Mouse (Mus musculus) heart, adult 18-20 months (tissue): ENCODE data around the gene Htr1f. TPM values are rescaled to one million over a fixed set of nuclear protein-coding genes. Genes with fewer than 3 reads are reported as not detected.

Source experiments
- DNase-seq, 2 experiments: peaks; one replicate each; pipeline ENCODE4 v3.0.0; 2021 to 2022; ENCODE audit warnings: mixed read lengths in 1 of 2
- total RNA-seq, 2 experiments: library from RNA; stranded (reverse); gene quantifications; 2 replicates each; pipeline ENCODE4 v1.2.3; 2021

Htr1f gene
- total RNA-seq, 2 experiments from 2014 or later: not detected

GRCm38 (mm10) chr16:64973533-64974305, 131.9 kb downstream of the Htr1f start:
- DNase-seq: no peak

DNA sequence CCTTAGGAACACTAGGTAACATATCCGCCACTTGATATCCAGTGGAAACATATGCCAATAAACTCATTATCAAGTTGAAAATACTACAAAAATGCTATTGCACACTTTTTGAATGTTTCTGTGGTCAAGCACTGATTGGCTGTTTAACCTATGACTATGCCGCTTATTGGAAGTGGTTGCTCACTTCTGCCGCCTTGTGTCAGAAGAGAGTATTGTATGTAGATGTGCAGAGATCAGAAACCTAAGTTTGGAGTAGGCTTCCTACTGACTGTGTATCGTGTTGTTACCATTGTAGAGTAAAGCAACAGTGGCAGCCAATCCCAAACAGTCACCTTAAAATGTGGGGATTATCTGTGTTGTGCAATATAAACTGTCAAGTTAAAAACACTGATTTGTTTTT, 144.0 kb downstream of the Htr1f start:
- DNase-seq: peak in 1 of 2 experiments; percentile 5

DNA sequence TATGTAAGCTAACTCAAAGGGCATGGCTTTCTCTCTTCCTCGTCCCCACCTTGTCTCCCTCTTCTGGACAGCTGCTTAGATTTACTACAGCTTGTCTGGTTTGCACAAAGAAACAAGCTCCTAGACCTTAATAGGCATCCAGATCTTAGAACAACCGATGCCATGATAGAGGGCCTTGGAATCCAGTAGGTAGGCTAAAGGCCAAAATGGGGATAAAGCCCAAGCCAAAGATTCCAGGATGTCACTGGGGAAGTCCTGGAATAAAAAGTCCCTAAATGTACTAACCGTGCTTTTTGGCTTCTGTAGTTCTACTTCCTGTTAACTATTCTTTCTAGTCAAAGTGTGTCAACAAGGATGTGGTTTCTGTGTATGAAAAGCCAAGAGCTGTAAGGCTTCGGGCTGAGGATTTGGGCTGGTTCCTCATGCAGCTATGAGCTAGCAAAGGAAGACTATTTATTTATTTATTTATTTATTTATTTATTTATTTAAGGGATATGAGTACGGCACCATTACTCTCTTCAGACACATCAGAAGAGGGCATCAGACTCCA, 163.9 kb downstream of the Htr1f start:
- DNase-seq: peak in 1 of 2 experiments; percentile 4

GRCm38 (mm10) chr16:64934793-64935192, 170.9 kb downstream of the Htr1f start:
- DNase-seq: no peak

GRCm38 (mm10) chr16:64934011-64934410, 171.6 kb downstream of the Htr1f start:
- DNase-seq: no peak

DNA sequence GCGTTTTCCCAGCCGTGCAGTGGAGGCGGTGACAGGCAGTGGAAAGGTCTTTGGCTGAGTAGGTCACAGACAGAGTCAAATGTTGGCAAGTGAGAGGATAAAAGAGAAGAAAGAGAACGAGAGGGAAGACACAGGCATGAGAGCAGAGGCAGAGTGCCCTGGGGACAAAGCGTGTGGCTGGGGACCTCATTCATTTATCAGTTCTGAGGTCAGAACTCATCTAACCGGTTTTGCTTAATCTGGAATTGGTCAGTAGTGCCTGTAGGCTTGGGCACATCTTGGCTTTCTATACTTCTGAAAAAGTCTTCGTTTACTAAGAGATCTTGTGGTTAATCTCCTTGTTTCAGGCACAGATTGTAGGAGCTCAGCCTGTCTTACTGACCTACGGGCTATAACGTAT, 182.2 kb downstream of the Htr1f start:
- no peak for DNase-seq

- DNase-seq: no peak
Observed at GRCm38 (mm10) chr16:64908747-64909146, 196.9 kb downstream of the Htr1f start.

- DNase-seq: peak; percentile 4 to 12
Observed at GRCm38 (mm10) chr16:64907112-64907511, 198.5 kb downstream of the Htr1f start.

GRCm38 (mm10) chr16:64903328-64903727, 202.3 kb downstream of the Htr1f start:
- no peak for DNase-seq

- peak; percentile 7 to 23 for DNase-seq
Observed at GRCm38 (mm10) chr16:64899084-64899483, 206.6 kb downstream of the Htr1f start.

DNA sequence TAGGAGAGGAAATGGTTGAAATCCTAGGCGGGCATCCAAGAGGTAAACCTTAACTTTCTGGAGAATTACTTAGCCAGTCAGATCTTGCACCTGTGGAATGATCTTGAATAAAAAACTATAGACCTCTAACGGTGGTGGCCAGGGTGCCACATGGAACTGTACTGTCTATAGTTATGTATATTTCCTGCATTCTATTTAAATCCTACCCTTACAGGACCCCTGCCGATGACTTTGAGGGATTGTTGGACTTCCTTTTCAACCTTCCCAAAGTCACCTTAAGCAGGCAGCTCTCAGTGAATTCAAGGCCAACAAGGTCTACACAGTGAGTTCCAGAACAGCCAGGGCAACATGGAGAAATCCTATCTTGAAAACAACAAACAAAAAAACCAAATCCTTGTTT, 216.2 kb downstream of the Htr1f start:
- no peak for DNase-seq

DNA sequence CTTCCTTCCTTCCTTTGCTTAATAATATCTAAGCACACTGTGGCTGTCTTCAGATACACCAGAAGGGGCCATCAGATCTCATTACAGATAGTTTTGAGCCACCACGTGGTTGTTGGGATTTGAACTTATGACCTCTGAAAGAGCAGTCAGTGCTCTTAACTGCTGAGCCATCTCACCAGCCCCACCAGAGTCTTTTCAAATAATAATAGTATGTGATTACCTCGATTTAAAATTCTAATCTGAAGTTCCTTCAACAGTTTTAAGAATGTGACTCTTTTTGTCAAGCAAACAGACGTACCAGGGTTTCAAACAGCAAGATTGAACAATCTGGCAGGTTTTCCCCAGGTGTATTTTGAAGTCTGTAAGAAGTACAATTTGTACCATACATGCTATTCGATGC, 220.1 kb downstream of the Htr1f start:
- no peak for DNase-seq

DNA sequence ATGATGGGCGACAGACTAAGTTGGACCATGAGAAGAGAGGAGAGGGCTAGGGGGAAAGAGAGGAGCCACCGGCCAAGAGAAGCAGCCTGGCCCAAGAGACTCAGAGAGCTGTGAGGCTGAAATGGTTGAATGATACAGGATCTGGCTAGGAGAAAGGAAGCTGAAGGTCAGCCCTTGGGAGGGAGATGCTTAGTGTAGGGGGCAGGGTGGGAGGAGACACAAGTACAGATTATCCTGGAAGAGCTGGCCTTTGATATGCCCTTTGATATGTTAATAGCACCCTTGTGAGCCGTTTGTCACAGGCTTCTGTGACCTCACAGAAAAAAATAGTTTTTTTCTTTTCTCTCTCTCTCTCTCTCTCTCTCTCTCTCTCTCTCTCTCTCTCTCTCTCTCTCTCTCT, 220.5 kb downstream of the Htr1f start:
- no peak for DNase-seq

- peak in 1 of 2 experiments; percentile 7 for DNase-seq
Observed at GRCm38 (mm10) chr16:64884420-64884838, 221.2 kb downstream of the Htr1f start.

DNA sequence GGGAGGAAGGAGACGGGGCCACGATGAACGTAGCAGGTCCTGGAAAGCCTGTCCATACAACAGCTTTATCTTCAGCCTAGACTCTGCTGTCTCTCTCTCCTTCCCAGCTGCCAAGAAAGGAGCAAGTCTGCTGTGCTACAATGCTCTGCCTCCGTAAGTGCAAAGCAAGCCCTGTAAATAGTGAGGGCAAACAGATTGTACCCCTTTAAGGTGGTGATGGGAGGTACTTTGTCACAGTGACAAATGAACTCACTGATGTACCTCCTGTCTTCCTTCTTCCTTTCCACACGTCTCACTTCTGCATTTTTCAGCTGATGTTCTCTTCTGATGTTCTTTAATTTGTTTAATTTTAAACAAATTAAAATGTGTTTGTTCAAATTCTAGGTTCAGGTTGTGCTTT, 221.8 kb downstream of the Htr1f start:
- DNase-seq: no peak

GRCm38 (mm10) chr16:64881442-64881841, 224.2 kb downstream of the Htr1f start:
- DNase-seq: no peak

- DNase-seq: no peak
Observed at GRCm38 (mm10) chr16:64880986-64881385, 224.7 kb downstream of the Htr1f start.

DNA sequence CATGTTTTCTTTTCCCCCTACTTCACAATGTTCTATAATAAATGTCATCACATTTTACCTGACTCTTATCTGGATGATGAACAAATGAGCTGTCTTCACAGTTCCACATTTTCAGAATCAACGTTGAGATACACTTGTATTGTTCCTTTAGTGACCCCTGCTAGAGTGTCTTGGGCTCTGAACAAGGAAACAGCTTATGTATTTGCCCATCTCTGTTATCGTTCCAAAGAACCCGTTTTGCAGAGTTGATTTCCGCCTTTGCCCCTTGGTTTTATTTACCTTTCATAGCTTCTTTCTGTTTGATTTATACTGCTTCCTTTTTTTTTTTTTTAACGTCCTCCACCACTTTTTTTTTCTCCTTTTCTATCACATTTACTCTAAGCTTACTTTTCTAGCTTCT, 225.9 kb downstream of the Htr1f start:
- DNase-seq: no peak

- DNase-seq: no peak
Observed at GRCm38 (mm10) chr16:64878611-64879132, 227.0 kb downstream of the Htr1f start.

DNA sequence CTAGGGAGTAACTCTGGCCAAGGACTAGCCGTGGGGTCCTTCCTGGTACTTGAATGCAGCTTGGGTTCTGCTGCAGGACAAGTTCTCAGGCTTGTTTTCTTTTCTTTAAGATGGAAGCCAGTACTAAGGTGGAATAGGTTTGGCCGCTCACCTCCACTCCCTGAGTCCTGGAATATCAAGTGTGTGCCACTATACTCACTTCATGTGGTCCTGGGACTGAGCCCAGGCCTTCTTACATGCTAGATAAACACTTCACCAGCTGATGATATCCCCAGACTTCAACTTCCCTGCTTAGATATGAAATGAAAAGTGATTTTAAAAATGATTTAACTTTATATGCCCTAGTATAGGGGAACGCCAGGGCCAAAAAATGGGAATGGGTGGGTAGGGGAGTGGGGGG, 228.3 kb downstream of the Htr1f start:
- DNase-seq: no peak

- DNase-seq: no peak
Observed at GRCm38 (mm10) chr16:64876631-64877265, 228.9 kb downstream of the Htr1f start.

DNA sequence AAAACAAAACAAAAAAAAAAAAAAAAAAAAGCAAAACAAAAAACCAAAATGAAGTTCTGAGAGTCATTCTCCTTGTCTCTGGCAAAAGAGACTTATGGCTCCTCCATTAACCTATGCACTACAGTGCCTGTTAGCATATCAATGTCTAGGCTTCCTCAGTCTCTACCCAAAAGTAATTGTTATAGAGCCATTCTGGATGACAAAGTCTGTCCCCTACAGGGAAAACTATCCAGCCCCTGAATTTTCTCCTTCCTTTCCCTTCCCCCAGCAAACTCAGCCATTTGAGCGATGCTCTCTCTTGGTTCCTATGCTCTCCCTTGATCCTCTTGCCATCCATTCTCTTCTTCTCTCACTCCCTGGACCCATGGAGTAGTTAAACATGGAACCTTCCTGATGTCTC, 229.8 kb downstream of the Htr1f start:
- DNase-seq: no peak

GRCm38 (mm10) chr16:64875384-64875783, 230.3 kb downstream of the Htr1f start:
- no peak for DNase-seq
